Comparison of ENCODE assay signal across 8 mouse cellular contexts in the genomic region with DNA sequence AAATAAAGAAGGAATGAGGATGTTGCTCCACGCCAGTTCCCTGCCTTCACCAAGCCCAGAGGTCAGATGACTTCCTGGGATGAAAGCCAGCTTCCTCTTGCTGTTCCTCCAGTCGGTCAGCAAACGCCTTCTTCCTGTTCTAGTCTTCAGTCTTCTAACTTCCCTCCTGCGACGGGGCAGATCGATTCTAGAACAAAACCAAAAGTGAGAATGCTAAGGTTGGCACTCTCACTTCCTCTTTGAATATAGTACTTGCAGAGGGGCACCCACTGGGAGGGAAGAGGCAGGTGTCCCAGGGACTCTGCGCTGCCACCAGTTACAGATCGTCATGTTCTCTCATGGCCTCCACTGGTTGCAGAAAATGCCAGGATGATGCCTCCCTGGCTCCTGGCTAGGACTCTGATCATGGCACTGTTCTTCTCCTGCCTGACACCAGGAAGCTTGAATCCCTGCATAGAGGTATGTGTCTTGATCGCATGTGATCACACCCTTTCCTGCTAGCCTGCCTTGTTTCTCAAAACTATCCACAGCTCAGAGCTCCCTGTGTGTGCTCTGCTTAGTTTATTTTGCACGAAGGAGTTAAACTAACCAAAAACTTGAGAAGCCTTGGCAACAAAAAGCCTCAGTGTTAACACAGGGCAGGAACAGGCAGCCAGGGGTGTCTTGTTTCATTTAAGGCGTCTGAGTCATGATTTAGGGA. TPM values are rescaled to one million over a fixed set of nuclear protein-coding genes. Genes with fewer than 3 reads are reported as not detected.
DNase-seq lines count a peak whose midpoint lies in the region; ATAC-seq and TF ChIP-seq lines count a peak whose summit lies in the region.

A gene (plus strand): TSS at position 122 of the 700 bp plus-strand sequence.

- TF ChIP-seq CTCF in spleen, adult 2 months (IDR thresholded peaks at IDR 0.05; ENCODE audit: extremely low read depth, insufficient read depth, insufficient read length, insufficient replicate concordance) = no peak

- no peaks in the 10 kb centered on the region for H3K4me1 ChIP-seq in lung, embryonic 16.5 days (replicated peaks; ENCODE audit: control insufficient read depth, insufficient read depth, low read length)
- peaks cover 2% of the 10 kb centered on the region; the same call in 1 of the 2 replicates for H3K4me1 ChIP-seq in spleen, adult 2 months (ENCODE audit: control insufficient read depth, insufficient read depth, insufficient read length)
- H3K4me1 ChIP-seq in midbrain, embryonic 14.5 days (ENCODE audit: control insufficient read depth, insufficient read depth, low read length) = no peaks in the 10 kb centered on the region

- 23% methylated on average over 11 of the region's 11 CpGs for WGBS in lung, embryonic 16.5 days
- 1% methylated on average over 11 of the region's 11 CpGs for WGBS in spleen, adult 2 months
- 84% methylated on average over 11 of the region's 11 CpGs for WGBS in midbrain, embryonic 14.5 days

- TF ChIP-seq POLR2A in spleen, adult 2 months (IDR thresholded peaks at IDR 0.05; ENCODE audit: low read depth, low read length) = no peak

- no peaks in the 10 kb centered on the region for H3K36me3 ChIP-seq in lung, embryonic 16.5 days (ENCODE audit: control insufficient read depth, insufficient read depth, low read length)
- H3K36me3 ChIP-seq in spleen, adult 2 months (ENCODE audit: control insufficient read depth, insufficient read depth, low read length) = no peaks in the 10 kb centered on the region
- H3K36me3 ChIP-seq in midbrain, embryonic 14.5 days (ENCODE audit: control insufficient read depth, insufficient read depth, low read length) = no peaks in the 10 kb centered on the region

- H3K27me3 ChIP-seq in lung, embryonic 16.5 days (ENCODE audit: control insufficient read depth, insufficient read depth, low read depth, low read length) = no peaks in the 10 kb centered on the region
- no peaks in the 10 kb centered on the region for H3K27me3 ChIP-seq in spleen, adult 2 months (ENCODE audit: control insufficient read depth, insufficient read depth, low read length)
- no peaks in the 10 kb centered on the region for H3K27me3 ChIP-seq in midbrain, embryonic 14.5 days (ENCODE audit: control insufficient read depth, insufficient read depth, low read length)

- H3K4me3 ChIP-seq in lung, embryonic 16.5 days (ENCODE audit: low read length) = peak within 1 kb of the TSS; percentile 25
- H3K4me3 ChIP-seq in spleen, adult 2 months (ENCODE audit: extremely low read depth, insufficient read depth, insufficient read length) = peak within 1 kb of the TSS; percentile 70
- H3K4me3 ChIP-seq in midbrain, embryonic 14.5 days (replicated peaks; ENCODE audit: low read depth, low read length) = no peak within 1 kb of the TSS

- H3K9me3 ChIP-seq in lung, embryonic 16.5 days (ENCODE audit: control insufficient read depth, low read length) = no peaks in the 10 kb centered on the region
- no peaks in the 10 kb centered on the region for H3K9me3 ChIP-seq in midbrain, embryonic 14.5 days (ENCODE audit: control insufficient read depth, low read length)

- peak within 1 kb of the TSS; percentile 44 for H3K4me2 ChIP-seq in lung, embryonic 16.5 days (ENCODE audit: low read depth, low read length)
- no peak within 1 kb of the TSS for H3K4me2 ChIP-seq in midbrain, embryonic 14.5 days (ENCODE audit: low read length)

- peak within 1 kb of the TSS; percentile 12; the same call in 1 of the 2 replicates for H3K9ac ChIP-seq in lung, embryonic 16.5 days (ENCODE audit: low read length)
- H3K9ac ChIP-seq in midbrain, embryonic 14.5 days (replicated peaks; ENCODE audit: low read length) = no peak within 1 kb of the TSS

- peak; percentile 71 for DNase-seq in adrenal gland, postnatal 14 days
- peak; percentile 28 for DNase-seq in forelimb bud, embryonic 11.5 days (ENCODE audit: low read depth, low spot score)
- DNase-seq in heart, postnatal 36 days = peak; percentile 80 to 83
- peak; percentile 16 to 19 for DNase-seq in layer of hippocampus, postnatal 10 days (ENCODE audit: low spot score in 2 of 2)
- DNase-seq in spleen, adult 2 months (ENCODE audit: low read depth in 1 of 2, low spot score in 2 of 2) = peak; percentile 63 to 76
- DNase-seq in midbrain, embryonic 14.5 days = no peak

- intact Hi-C loops in heart, postnatal 36 days (cut with DNase I) = no loop called here

- ATAC-seq in CD4-positive, CD25-positive, alpha-beta regulatory T cell, adult 4 months = peak; percentile 45
- ATAC-seq in lung, embryonic 16.5 days (ENCODE audit: low read depth) = peak; percentile 80
- no peak for ATAC-seq in midbrain, embryonic 14.5 days (ENCODE audit: low FRiP score, low TSS enrichment)

- H3K27ac ChIP-seq in lung, embryonic 16.5 days (ENCODE audit: low read length) = peak within 1 kb of the TSS; percentile 11
- peak within 1 kb of the TSS; percentile 87 for H3K27ac ChIP-seq in spleen, adult 2 months (ENCODE audit: insufficient read depth, low read length)
- H3K27ac ChIP-seq in midbrain, embryonic 14.5 days (replicated peaks; ENCODE audit: low read depth, low read length) = no peak within 1 kb of the TSS

RNA-seq across cellular contexts. Expression of the gene that starts here (rescaled TPM):
- polyA plus RNA-seq in CD4-positive, CD25-positive, alpha-beta regulatory T cell, adult 4 months (2017; shearing (Covaris generic)) = 1 to 10 TPM; 2.1 to 2.2 TPM
- 6.7 and 9.7 TPM in 2 replicates for total RNA-seq in adrenal gland, postnatal 14 days (2021)
- total RNA-seq in heart, postnatal 36 days (2021) = 10 to 100 TPM; 20.9 to 25.1 TPM
- total RNA-seq in layer of hippocampus, postnatal 10 days (2021) = 1 to 10 TPM; 2.0 to 2.5 TPM
- polyA plus RNA-seq in lung, embryonic 16.5 days (2015; fragmentation: Nextera tagmentation; extraction: Ambion mirVana) = 1.9 and 2.5 TPM in 2 replicates
- polyA plus RNA-seq in spleen, adult 2 months (2012; rRNA removed) = 1.0 and 1.3 TPM in 2 replicates
- 0.36 and 1.3 TPM in 2 replicates for polyA plus RNA-seq in midbrain, embryonic 14.5 days (2014; fragmentation: Nextera tagmentation; extraction: Ambion mirVana)
